Mouse (Mus musculus) right cerebral cortex, postnatal 14 days (tissue): ENCODE data around the gene Hvcn1.
A peak's percentile ranks its signal among the peaks of the same experiment; 100 is the strongest.

Experiments
- DNase-seq: peaks from one replicate; pipeline ENCODE4 v3.0.0; 2022

Hvcn1 gene

GRCm38 (mm10) chr5:122274785-122275184 lies 68.2 kb downstream of the Hvcn1 start:
- DNase-seq, result no peak

- DNase-seq, result no peak
These were observed 72.3 kb downstream of the Hvcn1 start for GRCm38 (mm10) chr5:122278946-122279345.

- no peak for DNase-seq
These were observed 73.3 kb downstream of the Hvcn1 start for GRCm38 (mm10) chr5:122279799-122280421.

- DNase-seq, result no peak
These were observed 73.8 kb downstream of the Hvcn1 start for GRCm38 (mm10) chr5:122280422-122280826.

GRCm38 (mm10) chr5:122280827-122281462 lies 74.3 kb downstream of the Hvcn1 start:
- no peak for DNase-seq

- no peak for DNase-seq
These were observed 77.2 kb downstream of the Hvcn1 start for GRCm38 (mm10) chr5:122283828-122284182.

- DNase-seq, result peak; percentile 95
These were observed 77.8 kb downstream of the Hvcn1 start, which contains the start of gene Pptc7 for GRCm38 (mm10) chr5:122284183-122285028. TSS of gene Pptc7 (plus strand) at chr5:122284365.

GRCm38 (mm10) chr5:122285029-122285766 lies 78.6 kb downstream of the Hvcn1 start:
- DNase-seq, result no peak

- no peak for DNase-seq
These were observed 79.2 kb downstream of the Hvcn1 start for GRCm38 (mm10) chr5:122285767-122286150.

- DNase-seq, result no peak
These were observed 79.6 kb downstream of the Hvcn1 start for GRCm38 (mm10) chr5:122286191-122286590.

- no peak for DNase-seq
These were observed 80.4 kb downstream of the Hvcn1 start for GRCm38 (mm10) chr5:122287026-122287425.

GRCm38 (mm10) chr5:122288147-122288811 lies 81.7 kb downstream of the Hvcn1 start:
- no peak for DNase-seq

- DNase-seq, result no peak
These were observed 84.5 kb downstream of the Hvcn1 start for GRCm38 (mm10) chr5:122291149-122291548.
